Mouse (Mus musculus) megakaryocyte, embryonic 14.5 days (primary cell): ENCODE data around the gene 5330417C22Rik.

Experiments
- FLI1 ChIP-seq: IDR thresholded peaks from 2 replicates; pipeline ENCODE4 v1.6.1; 2012; ENCODE audit warnings: low read length, inconsistent platforms, mixed read lengths
- GATA1 ChIP-seq: IDR thresholded peaks from 3 replicates; pipeline ENCODE4 v1.6.1; 2012; ENCODE audit warnings: mixed read lengths, low read length, inconsistent platforms, borderline replicate concordance

- no peak for TF ChIP-seq FLI1
- TF ChIP-seq GATA1: no peak
Observed at GRCm38 (mm10) chr3:108424944-108425623, 111.3 kb downstream of the 5330417C22Rik start.
